Mouse (Mus musculus) liver, adult 2 months (tissue): ENCODE data around the gene Plekhg2.

Experiments
- CTCF ChIP-seq: fragments of 200-500 bp; IDR thresholded peaks from 2 replicates; pipeline ENCODE4 v1.5.1; 2011; ENCODE audit warnings: low read depth, low read length, control low read depth
- POLR2A ChIP-seq: fragments of 200-500 bp; IDR thresholded peaks from 2 replicates; pipeline ENCODE4 v1.6.1; 2011; ENCODE audit warnings: low read length, control low read depth; ENCODE audit not compliant: insufficient read depth; ENCODE audit errors: extremely low read depth

DNA sequence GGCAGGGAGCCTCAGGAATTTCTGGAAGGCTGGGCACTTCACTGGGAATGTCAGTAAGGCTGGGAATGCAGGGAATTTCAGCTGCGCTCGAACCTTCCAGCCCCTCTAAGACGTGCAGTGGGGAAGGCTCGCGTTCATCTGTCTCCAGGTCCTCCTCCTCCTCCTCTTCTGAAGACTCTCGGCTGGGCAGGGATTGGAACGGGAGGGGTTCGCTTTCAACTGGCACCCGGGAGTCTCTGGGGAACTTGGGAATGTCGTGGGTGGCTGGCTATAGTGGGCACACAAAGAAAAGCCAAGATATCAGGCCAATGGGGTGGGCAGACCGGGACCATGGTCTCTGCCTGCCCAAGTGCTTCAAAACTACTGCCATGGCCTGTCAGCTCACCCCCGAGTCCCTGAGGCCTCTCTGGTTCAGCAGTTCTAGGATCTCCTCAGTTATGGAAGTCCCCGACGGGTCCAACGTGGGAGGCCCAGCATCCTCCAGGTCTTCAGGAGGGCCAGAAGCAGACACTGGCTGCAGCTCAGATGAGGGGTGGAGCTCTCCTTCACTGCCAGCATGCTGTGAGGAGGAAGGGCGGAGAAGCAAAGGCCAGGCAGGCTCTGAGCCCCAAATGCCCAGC lies 9.8 kb downstream of the Plekhg2 start:
- no peak for TF ChIP-seq POLR2A
- no peak for TF ChIP-seq CTCF
